Mouse (Mus musculus) CH12.LX (cell line): ENCODE measurements around the gene Dusp2.

Experiments
- CTCF ChIP-seq, 2 experiments: IDR thresholded peaks in 1 of 2; conservative IDR thresholded peaks in 1 of 2; 2 replicates each; pipeline ENCODE4 v1.5.1; 2011 to 2012; ENCODE audit warnings: low read depth in 2 of 2, low read length in 2 of 2, improper control_type of control experiment in 1 of 2, inconsistent platforms in 1 of 2, mild to moderate bottlenecking in 1 of 2, moderate library complexity in 1 of 2
- E2F4 ChIP-seq: IDR thresholded peaks from 2 replicates; pipeline ENCODE4 v1.6.1; 2011; ENCODE audit warnings: low read depth, low read length, improper control_type of control experiment; ENCODE audit not compliant: insufficient replicate concordance
- EP300 ChIP-seq: IDR thresholded peaks from 2 replicates; pipeline ENCODE4 v1.6.1; 2011; ENCODE audit warnings: low read length, improper control_type of control experiment
- ETS1 ChIP-seq: conservative IDR thresholded peaks from 2 replicates; pipeline ENCODE4 v1.6.1; 2012; ENCODE audit warnings: low read depth, mild to moderate bottlenecking, inconsistent platforms, low read length, improper control_type of control experiment, moderate library complexity
- GABPA ChIP-seq: IDR thresholded peaks from 2 replicates; pipeline ENCODE4 v1.6.1; 2012; ENCODE audit warnings: low read depth, low read length, improper control_type of control experiment, inconsistent platforms; ENCODE audit not compliant: insufficient replicate concordance
- HCFC1 ChIP-seq: IDR thresholded peaks from 2 replicates; pipeline ENCODE4 v1.6.1; 2012; ENCODE audit warnings: low read depth, mild to moderate bottlenecking, inconsistent platforms, low read length, improper control_type of control experiment
- MAX ChIP-seq: IDR thresholded peaks from 2 replicates; pipeline ENCODE4 v1.6.1; 2011; ENCODE audit warnings: low read length, improper control_type of control experiment
- NRF1 ChIP-seq: IDR thresholded peaks from 2 replicates; pipeline ENCODE4 v1.6.1; 2014; ENCODE audit warnings: low read depth, mild to moderate bottlenecking, inconsistent platforms, low read length, improper control_type of control experiment, moderate library complexity
- PAX5 ChIP-seq: IDR thresholded peaks from 2 replicates; pipeline ENCODE4 v1.6.1; 2012; ENCODE audit warnings: low read length, inconsistent platforms, mixed read lengths
- POLR2A ChIP-seq: IDR thresholded peaks from 2 replicates; pipeline ENCODE4 v1.6.1; 2011; ENCODE audit warnings: low read depth, mild to moderate bottlenecking, improper control_type of control experiment, low read length
- USF1 ChIP-seq: IDR thresholded peaks from 2 replicates; pipeline ENCODE4 v1.6.1; 2014; ENCODE audit warnings: low read depth, mild to moderate bottlenecking, inconsistent platforms, low read length, improper control_type of control experiment
- ZKSCAN1 ChIP-seq: IDR thresholded peaks from 2 replicates; pipeline ENCODE4 v1.6.1; 2012; ENCODE audit warnings: low read depth, inconsistent platforms, low read length, improper control_type of control experiment, borderline replicate concordance
- ZNF384 ChIP-seq: IDR thresholded peaks from 2 replicates; pipeline ENCODE4 v1.6.1; 2012; ENCODE audit warnings: low read depth, low read length, improper control_type of control experiment, inconsistent platforms

DNA sequence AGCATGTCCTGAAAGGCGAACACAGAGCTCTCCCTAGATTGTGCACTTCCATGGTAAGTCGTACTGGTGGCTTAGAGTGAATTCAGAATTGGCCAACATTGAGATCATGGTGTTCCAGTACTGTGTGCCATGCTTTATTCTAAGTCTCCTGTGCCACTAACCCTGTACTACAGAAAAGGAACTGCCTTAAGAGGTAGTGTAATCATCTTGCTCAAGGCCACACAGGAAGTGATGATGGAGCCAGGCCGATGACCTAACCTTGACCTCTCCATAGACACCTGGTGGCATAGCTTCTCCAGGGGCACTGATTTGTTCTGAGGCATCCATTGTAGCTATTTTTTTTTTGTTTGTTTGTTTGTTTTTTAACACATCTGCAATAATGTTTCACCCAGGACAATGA is 34.1 kb upstream of the Dusp2 start:
- no peak for TF ChIP-seq EP300
- TF ChIP-seq POLR2A, result no peak
- no peak for TF ChIP-seq NRF1
- no peak for TF ChIP-seq ZNF384
- TF ChIP-seq USF1, result no peak
- TF ChIP-seq ZKSCAN1, result no peak
- no peak for TF ChIP-seq CTCF (conservative IDR thresholded peaks at IDR 0.05 in 1 of 2, IDR thresholded peaks at IDR 0.05 in 1 of 2; ENCODE audit: low read depth in 2 of 2, low read length in 2 of 2)
- TF ChIP-seq ETS1, result no peak; the same call in 1 of the 2 replicates
- no peak for TF ChIP-seq PAX5
- TF ChIP-seq GABPA, result no peak
- no peak for TF ChIP-seq HCFC1
- TF ChIP-seq E2F4, result no peak
- TF ChIP-seq MAX, result no peak
